Mouse (Mus musculus): ENCODE results near the gene Ankrd65.
A peak's percentile ranks its signal among the peaks of the same experiment; 100 is the strongest.
"Not testable (repeated sequence)": the region's sequence is repeated elsewhere in the genome, so short reads cannot be mapped to it uniquely, and the experiment has no call there.

The Ankrd65 gene

DNA sequence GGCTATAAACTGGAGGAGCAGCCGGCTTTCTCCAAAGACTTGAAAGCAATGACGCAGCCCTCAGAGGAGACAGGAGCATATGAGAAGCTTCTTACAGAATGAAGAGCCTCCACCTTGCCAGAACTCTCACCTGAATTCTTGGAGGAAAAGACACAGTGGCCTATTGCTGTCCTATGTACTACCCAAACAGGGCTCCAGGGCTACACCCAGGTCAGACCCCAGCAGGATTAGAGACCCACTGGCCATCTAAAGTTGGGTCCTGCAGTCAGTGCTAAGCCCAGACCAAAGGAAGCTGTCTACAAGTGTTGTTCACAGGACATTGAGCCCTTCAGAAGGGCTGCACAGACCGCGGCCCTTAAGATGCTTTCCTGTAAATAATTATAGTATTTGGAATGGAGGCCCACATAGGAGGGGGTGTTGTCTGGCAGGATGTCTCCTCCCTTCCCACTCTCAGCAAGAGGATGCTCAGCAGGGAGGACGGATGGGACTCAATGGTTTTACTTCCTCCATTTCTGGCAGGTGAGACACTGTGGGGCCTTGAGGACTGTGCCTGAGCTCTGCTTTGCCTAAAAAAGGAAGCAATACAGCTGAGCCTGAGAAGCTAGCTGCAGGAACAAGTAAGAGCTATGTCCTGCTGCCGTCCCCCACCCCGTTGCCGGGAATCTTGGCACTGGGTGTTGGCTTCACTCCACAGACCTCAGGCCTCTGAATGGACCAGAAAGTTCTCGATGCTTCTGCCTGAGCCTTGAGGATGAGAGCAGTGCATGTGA, 15.1 kb upstream of the Ankrd65 start:
- DNase-seq (ENCODE audit: low spot score): no peak

DNA sequence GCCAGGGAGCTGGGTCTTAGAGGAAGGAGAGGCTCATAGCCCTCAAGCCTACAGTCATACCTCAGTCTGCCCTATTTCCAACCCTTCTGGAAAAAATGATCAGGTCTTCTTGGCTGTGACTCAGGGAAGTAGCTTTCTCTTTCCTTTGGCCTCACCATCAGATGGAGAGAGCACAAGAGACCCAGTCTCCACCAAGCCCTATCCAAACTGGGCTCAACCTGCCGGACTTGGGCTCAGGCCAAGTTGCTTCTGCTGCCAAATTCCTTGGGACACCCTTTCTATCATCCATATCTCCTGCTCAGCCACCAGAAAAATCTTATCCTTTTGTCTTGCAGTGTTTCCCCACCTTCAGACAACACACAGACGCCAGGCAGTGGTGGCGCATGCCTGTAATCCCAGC, 14.4 kb upstream of the Ankrd65 start:
- DNase-seq (ENCODE audit: low spot score): no peak

DNA sequence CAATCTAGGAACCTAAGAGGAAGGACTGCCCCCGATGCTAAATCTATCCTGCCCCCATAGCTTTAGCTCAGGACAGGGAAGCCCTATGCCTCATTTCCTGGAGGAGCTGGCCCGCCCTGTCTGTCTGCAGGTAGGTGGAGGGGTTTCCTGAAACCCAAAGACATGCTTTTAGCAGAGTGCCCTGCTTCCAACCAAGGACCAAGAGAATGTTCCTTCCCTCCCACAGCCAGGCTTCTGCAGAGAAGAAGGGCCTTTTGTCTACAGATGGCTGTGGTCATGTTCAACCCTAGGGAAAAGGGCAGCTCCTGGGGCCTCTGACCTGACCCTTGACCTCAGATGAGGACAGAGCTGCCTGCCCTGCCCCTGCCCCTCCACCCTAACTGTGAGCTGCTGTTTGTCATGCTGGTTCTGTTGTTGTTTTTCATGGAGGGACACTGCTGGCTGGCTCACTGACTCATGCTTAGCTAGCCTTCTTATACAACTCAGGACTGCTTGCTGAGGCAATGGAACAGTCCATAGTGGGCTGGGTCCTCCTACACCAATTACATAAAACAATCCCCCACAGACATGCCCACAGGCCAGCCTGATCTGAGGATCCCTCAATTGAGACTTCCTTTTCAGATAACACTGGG, 13.4 kb upstream of the Ankrd65 start:
- DNase-seq (ENCODE audit: low spot score): peak; percentile 84

DNA sequence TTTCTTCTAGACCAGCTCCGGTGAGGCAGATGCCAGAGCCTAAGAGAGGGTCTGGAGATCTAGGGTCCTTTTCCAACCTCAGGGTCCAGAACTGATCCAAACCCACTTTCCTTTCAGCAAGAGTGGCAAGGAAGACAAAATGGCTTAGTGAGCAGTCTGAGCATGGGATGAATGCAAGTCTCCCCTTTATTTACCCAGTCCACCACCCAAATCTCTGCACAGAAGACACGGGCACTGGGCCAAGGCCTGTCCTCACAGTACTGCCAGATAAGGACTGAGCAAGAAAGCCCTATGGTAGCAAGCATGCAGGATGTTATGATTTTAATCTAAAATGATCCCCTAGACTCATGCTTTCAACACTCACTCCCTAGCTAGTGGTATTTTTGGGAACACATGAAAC, 12.4 kb upstream of the Ankrd65 start:
- no peak for DNase-seq (ENCODE audit: low spot score)

DNA sequence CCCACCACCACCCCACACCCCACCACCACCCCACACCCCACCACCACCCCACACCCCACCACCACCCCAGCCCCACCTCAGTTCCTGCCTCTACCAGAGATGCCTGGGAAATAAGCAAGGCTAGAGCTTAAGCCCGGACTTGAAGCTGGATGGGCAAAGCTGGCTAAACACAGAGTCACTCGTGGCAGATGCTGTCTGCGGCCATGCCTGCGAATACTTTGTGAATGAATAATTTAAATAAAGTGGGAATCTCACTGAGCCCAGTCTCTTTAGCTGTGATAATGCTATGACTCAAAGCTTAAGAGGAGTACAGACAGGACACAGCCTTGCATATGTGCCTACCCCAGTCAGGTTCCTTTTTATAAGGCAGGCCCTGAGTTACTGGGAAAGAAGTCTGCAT, 10.7 kb upstream of the Ankrd65 start:
- DNase-seq (ENCODE audit: low spot score): no peak

DNA sequence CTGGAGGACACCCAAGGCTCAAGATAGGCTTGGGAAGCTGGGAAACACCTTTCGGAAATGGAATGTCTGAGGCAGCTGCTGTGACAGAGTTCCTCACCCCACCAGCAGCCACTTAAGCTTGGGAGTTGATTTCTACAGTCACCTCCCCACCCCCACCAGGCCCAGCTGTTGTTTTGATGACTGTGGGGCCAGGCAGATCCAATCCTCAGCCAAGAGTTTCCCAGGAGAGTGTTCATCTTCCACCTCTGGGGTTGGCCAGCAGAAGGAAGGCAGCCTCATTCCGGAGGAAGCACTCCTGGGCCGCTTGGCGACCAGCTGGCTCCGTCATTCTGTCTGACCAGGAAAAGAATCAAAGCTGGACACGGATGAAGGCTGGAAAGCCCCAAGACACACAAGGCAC, 9.3 kb upstream of the Ankrd65 start:
- peak; percentile 24 for DNase-seq (ENCODE audit: low spot score)

DNA sequence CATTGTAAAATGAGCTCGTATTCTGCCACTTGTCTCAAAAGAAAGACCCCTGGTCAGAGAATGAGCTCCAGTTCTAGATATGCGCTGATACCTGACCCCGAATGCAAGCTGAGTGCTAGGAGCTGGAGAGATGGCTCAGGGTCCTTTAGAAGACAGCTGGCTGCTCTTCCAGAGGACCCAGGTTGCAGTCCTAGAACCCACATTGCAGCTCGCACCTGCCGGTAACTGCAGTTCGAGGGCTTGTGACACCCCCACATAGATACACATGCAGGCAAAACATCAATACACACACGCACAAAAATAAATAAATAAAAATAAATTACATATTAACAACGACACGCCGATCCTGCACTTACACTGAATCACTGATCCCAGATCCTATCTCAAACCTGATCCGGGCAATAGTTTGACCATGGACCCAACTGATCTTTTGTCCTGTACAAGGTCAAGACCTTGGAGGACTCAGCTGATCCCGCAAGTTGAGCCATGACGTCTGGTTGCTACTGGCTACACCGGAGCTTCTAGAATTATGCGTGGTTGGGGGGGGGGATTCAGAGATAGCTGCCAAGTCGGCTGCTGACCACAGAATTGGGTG, 6.7 kb upstream of the Ankrd65 start:
- no peak for DNase-seq (ENCODE audit: low spot score)

DNA sequence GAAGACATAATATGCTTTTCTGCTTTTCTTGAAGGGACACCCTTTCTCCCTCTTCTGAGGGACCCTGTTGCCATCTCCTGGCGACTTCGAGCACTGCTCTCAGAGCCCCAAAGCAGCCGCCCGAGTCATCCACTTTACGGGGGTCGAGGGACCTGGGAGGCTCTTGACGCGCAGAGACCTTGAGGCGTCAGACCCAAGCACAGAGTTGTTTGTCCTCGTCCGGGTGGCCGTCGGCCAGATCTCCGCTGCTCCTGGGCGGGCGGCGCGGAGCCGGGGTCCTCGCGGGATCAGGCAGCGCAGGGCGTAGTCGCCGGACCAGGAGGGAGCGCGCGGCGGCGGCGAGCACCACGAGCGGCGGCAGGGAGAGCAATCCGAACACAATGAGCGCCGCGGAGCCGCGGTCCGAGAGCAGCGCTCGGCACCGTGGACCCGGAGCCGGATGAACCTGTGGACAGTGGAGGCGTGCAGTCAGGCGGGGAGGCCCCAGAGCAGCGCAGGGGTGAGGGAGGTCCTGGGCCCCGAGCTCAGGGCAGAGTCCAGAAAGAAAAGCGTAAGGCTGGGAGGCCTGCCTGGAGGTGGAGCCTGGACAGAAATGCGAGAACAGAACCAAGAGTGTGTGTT, 6.0 kb upstream of the Ankrd65 start:
- DNase-seq (ENCODE audit: low spot score): peak; percentile 87

DNA sequence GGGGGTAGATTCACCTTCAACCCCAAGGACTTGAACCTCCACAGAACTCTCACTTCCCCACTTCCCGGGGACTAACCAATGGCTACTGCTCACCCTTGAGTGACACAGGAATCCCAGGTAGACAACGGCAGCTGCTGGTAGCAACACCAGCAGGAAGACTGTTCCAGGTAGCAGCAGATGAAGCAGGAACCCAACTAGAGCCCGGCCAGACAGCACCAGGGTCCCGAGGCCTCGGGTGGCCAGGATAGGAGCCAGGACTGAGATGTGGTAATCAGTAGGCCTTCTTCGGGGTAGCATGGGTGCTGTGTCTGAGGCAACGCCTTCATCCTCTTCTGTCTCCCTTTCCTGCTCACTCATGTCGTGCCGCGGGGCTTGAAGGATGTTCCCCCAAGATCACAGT, 5.0 kb upstream of the Ankrd65 start:
- DNase-seq (ENCODE audit: low spot score): no peak

DNA sequence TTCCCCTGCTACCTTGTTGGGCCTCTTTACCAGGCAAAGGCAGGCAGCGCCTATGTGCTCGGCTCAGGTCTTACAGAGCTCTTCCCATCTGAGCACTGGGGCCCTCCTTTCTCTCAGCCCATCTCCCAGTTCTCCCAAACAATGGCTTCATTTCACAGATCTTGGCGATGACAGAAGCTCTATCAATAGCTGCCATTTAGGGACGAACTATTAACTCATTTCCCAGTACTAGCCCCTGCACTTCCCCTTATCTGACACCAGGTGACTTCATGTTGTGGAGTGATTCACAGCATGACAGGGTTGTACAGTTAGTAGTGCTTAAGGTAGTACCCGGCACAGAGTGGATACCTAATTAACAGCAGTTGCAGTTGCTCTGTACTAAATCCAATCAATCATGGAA, 4.4 kb upstream of the Ankrd65 start, which contains the start of gene Tmem88b:
Gene Tmem88b, minus strand, starts transcription at position 56 of the 400 bp plus-strand sequence.
- no peak for DNase-seq (ENCODE audit: low spot score)

DNA sequence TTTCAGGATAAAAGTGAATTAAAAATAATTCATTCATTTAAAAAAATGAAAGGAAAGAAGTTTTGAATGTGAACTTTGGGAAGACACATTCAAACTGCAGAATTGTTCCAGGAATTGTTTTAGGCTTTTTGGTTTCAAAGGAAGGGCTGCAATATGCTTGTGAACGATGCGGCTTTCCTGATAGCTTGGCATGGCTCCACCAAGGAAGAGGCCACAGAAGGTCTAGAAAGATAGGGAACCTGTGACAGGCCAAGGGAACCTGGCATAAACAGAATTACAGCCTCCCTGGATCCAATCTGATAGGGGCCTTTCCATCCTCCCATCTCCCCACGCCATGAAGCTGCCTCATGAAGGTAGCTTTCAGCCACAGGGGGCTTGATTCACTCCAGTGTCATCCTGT, 1.9 kb upstream of the Ankrd65 start:
- DNase-seq (ENCODE audit: low spot score): no peak

DNA sequence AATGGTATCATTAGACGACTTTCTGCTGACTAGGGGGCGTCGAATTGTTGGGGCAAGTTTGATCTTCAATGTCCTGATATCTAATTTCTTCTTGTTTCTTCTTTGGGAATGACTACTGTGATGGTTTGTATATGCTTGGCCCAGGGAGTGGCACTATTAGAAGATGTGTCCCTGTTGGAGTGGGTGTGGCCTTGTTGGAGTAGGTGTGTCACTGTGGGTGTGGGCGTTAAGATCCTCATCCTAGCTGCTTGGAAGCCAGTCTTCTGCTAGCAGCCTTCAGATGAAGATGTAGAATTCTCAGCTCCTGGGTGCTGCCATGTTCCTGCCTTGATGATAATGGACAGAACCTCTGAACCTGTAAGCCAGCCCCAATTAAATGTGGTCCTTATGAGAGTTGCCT, 1.4 kb upstream of the Ankrd65 start:
- not testable (repeated sequence) for DNase-seq (ENCODE audit: low spot score)

DNA sequence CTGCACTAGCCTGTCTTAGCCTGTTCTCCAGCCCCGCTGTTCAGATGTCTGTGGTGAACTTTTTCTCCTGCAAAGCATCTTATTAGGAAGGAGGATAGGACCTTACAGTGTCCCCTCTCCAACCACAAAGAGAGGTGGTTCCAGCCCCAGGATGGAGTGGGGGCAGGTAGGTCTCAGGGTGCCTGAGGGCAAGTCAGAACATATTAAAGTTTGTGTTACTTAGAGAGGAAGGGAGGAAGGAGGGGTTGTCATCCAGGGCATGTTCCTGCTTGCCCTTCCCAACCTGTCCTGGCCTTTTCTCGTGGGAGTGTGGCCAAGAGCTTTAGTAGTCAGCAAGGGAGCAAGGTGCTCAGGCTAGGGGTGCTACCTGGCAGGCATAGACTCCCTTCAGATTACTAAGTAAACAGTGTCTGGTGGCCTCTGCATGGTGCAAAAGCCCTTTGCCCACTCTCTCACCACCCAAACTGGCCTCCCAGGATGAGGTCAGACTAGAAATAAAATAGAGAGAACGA, 467 bp downstream of the Ankrd65 start:
- peak; percentile 11 for DNase-seq (ENCODE audit: low spot score)

DNA sequence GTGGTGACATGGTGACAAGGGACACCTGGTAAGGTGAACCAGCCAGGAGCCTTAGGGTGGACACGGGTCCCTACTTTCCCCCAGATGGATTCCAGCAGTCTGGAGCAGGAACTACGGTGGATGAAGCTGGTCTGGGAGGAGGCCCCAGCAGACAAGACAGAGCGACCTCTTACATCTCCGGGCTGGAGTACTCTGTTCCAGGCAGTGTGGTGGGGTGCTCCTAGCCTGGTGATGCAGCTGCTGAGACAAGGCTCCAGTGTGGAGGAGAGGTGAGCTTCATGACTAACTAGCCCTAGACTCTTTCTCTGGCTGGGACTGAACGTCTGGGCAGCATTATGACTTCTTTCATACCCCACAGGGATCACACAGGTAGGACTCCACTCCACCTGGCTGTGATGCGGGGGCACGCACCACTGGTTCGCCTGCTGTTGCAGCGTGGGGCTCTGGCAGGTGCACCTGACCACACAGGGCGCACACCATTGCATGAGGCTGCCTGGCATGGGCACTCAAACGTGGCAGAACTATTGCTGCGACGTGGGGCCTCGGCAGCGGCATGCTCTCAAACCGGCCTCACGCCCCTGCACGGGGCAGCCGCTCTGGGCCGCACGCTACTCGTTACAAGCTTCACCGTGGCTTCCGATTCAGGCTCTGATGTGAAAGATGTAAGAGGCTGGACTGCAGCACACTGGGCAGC, 1.1 kb downstream of the Ankrd65 start:
- DNase-seq (ENCODE audit: low spot score): no peak

DNA sequence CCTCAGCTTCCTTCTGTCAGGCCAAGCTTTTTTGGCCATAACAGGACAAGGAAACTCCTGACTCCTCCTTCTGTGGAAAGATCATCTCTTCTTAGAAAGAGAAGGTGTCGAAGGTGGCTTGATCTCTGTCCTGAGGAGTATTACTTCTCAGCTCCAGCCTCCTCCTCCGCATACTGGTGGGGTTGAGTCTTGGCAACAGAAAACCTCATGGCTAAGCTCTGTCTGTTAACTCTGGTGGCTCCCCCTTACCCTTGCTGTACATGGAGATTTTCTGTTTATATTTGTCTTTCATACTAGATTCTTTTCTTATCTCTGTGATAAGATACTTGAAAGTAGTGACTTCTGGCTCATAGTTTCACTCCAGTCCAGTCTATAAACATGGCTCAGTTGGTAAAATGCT, 3.5 kb downstream of the Ankrd65 start:
- no peak for DNase-seq (ENCODE audit: low spot score)

DNA sequence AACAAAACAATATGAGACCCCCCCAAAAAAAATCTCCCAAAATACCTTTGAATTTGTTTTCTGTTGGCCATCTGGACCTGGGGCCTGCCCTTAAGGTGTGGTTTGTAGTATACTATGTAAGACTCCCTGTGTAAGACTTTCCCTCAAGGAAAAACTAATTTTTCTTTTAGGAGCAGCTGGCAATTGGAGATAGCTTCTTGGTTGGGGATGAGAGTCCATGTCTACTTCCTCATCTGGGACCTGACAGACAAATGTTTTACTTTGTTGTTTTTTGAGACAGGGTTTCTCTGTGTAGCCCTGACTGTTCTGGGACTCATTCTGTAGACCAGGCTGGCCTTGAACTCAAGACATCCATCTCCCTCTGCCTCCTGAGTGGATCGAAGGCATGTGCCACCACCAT, 11.8 kb downstream of the Ankrd65 start:
- no peak for DNase-seq (ENCODE audit: low spot score)

DNA sequence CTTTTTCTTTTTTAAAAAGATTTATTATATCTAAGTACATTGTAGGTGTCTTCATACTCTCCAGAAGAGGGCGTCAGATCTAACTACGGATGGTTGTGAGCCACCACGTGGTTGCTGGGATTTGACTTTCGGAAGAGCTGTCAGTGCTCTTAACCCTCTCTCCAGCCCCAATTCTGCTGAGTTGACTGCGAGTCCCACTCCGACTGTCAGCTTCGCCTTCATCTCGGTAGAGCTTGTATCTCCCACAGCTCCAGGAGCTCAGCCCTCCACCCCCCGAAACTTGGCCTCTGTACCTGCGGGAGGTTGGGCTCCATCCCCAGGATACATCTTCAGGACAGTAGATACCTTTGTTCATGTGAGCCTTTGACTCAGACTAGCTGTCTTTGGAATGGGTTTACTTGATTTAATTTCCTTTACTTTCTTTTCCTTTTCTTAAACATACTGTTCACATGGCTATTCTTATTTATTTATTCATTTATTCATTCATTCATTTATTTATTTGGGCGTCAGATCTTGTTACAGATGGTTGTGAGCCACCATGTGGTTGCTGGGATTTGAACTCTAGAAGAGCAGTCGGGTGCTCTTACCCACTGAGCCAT, 12.6 kb downstream of the Ankrd65 start, which contains the start of gene Mrpl20:
Gene Mrpl20, plus strand, starts transcription at position 138 of the 599 bp plus-strand sequence.
- peak; percentile 56 for DNase-seq (ENCODE audit: low spot score)

DNA sequence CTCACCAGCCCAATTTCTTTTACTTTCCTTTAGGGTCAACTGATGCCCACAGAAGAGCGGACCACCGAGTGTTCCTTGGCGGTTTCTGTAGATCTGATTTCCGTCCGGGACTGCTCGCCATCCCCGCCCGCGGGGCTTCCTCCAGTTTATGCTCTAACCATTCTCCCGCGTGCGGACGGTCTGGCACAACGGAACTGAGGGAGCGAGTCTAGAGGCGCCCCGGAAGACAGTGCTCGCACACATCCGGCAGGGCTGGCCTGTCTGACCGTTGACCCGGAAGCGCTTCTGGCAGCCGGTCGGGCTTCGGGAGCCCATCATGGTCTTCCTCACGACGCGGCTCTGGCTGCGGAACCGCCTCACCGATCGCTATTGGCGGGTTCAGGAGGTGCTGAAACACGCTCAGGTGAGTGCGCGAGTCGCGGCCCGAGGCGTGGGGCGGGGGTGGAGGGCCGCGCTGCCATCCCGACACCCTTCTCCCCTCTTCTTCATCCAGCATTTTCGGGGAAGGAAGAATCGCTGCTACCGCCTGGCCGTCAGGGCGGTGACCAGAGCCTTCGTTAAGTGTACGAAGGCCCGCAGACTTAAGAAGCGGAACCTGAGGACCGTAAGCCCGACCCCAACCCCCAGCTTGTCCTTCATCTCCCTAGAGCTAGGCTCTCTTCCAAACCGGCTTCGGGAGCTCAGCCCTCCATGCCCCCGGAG, 13.3 kb downstream of the Ankrd65 start:
- DNase-seq (ENCODE audit: low spot score): peak; percentile 95

DNA sequence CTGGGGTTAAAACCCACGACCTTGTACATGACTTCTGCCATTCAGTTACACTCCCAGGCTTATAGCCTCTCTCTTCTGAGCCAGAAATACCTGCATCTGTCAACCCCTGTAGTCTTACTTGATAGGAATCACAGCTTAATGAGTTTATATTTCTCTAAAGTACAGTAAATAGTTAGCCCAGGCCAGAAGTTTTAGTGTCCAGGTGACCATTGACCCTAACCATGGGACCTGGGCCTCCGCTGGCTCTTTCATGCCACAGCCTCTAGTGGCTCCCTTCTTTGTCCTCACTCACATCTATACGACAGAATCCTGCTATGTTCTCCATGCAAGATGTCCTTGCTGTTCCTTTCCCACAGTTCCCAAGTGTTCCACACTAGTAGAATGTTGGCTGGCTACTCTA, 17.6 kb downstream of the Ankrd65 start:
- no peak for DNase-seq (ENCODE audit: low spot score)

DNA sequence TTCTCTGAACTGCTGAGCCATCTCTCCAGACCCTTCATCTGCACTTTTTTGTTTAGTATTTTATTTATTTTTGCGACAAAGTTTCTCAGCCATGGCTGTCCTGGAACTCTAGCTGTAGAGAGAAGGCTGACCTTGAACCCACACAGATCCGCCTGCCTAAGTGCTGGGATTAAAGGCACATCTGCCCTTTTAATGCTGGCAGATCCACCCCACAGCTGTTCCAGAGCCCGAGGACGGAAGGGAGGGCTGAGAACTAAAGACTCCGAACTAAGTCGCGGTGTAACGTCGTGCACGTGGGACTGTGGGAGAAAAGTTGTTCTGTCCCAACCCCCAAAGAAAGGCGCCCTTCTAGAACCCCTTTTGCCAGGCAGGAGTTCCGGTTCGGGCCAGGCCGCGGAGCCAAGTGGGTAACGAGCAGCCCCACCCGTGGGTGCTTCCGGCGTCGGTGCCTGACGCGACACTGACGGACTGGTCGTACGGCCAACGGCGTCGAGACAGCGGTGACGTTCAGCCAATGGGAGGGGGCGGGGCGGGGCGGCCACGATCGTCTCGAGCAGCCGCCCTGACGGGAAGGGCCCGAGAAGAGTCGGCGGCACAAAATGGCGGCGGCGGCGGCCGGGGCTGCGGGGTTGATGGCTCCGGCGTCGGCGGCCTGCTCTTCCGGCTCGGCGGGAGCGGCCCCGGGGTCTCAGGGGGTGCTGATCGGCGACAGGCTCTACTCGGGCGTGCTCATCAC, 21.9 kb downstream of the Ankrd65 start, which contains the start of gene Ccnl2:
Gene Ccnl2, plus strand, starts transcription at position 561 of the 736 bp plus-strand sequence.
- peak; percentile 97 for DNase-seq (ENCODE audit: low spot score)
